Mouse (Mus musculus): Measurements from ENCODE around the gene Ric8b. TPM values are rescaled to one million over a fixed set of nuclear protein-coding genes. Genes with fewer than 3 reads are reported as not detected.

Gene Ric8b
- total RNA-seq, 2 experiments from 2014 or later, result 34.5 to 35.0 TPM

DNA sequence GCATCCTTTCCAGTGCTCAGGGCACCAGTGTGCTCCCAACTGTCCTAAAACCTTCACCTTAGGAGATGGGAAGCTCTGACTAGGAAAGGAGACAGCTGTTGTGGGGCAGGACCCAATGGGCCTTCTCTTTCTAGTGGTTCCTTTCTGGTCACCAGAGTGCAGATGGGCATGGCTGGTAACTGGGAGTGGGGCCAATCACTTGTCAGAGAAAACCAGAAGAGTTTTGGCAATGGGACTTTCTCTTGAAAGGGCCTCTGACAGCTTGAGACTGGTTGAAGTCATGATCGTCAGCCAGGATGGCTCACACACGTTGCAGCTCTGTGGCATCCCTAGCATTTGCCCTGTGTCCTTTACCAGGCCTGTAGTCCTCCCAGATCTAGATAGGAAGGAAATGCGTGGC, 9.4 kb upstream of the Ric8b start:
- DNase-seq, result no peak
- intact Hi-C loops (cut with DNase I; ENCODE audit: low total_unique reads), result no loop called here

- no peak for DNase-seq
- intact Hi-C loops (cut with DNase I; ENCODE audit: low total_unique reads), result no loop called here
These were observed 8.9 kb upstream of the Ric8b start for GRCm38 (mm10) chr10:84908471-84908870.

DNA sequence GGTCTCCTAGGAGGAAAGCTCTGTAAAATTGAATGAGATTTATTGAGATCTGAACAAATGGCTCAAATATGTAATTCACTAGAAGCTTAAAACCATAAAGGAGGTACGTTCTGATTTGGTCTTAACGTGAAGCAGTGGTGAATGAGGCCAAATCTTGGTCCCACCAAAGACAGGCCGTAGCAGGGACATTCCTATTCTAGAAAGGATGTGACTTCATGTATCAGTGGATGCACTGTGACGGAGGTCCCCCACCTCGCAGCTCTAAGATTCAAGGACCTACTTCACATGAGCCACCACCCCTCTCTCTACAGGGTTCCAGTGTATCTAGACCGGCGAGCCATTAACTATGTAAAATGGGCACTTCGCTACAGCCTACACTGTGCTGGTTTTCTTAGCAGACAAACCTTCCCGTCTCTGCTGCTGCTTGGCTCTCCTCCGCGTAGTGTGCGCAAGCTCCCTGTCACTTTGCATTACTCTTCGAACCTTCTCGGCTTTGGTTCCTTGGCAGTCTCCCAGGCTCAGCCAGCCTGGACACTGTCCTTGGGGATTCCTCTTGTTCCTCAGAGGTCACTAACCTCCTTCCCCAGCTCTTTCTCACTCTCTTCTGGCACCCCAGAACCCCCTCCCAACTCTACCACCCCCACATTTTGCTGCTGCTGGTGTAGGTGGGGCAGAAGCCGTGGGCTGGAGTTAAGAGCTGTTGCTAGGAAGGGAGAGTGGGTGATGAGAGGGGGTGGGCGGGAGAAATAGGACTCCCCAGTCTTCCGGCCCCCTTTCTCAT, 8.2 kb upstream of the Ric8b start:
- DNase-seq, result no peak
- intact Hi-C loops (cut with DNase I; ENCODE audit: low total_unique reads), result no loop called here

DNA sequence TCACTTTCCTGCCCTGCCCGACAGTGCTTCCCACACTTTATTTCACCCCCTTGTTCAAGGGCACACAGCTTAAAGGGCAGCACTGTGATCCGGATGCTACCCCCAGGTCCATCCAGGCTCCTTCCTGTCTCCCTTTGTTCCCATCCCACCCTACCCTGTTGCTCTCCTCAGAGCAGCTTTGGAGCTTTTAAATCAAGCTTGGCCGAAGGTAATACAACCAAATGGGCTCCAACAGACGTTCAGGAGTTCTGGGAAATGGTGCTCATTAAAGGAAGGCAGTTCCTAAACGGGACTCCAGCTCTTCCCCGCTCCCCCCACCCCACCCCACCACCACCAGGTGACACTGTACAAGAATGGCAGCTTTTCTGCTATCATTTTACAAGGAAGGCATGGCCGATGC, 7.2 kb upstream of the Ric8b start:
- DNase-seq, result no peak
- intact Hi-C loops (cut with DNase I; ENCODE audit: low total_unique reads), result no loop called here

DNA sequence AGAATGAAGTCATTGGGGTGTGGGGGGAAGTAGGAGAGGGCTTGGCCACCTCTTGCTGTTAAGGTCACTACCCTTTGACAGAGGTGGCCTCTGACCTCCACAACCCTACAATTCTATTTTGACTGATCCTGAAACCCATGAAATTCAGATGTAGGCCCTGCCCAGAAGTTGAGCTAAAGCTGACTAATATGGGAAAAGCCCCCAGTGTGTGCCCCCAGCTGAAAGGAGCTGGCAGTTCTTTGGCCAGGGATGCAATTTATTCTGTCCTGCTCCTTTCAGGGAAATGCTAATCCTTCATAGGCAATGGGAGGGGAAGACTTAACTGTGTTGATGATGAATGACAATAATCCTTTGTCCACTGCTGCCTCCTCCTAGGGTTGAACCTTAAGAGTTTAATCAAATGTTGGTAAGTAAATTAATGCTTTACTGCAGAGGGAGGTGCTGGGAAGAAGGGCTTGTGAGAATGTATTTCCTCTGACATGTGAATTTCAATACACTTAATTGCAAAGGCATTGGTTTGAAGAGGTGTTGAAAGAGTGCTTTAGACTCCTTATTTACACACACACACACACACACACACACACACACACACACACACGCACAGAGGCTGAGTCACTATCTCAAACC, 6.5 kb upstream of the Ric8b start:
- intact Hi-C loops (cut with DNase I; ENCODE audit: low total_unique reads), result no loop called here
- DNase-seq, result no peak

GRCm38 (mm10) chr10:84913148-84913547, 4.3 kb upstream of the Ric8b start:
- intact Hi-C loops (cut with DNase I; ENCODE audit: low total_unique reads), result no loop called here
- DNase-seq, result no peak

DNA sequence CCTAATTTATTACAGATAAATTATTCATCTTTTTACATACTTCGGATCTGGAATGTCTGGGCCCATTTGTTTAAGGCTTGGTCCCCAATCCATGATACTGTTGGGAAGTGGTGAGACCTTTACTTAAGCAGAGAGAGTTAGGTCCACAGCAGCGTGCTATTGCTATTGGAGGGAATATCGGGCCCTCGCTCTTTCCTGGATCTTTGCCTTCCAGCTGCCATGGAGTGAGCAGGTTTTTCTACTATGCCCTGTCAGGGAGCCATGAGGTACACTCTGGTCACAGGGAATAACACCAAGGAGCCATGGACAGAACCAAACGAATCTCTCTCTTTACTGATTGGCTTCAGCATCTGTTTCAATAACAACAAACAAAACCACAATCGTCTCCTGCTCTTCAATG, 1.9 kb upstream of the Ric8b start:
- intact Hi-C loops (cut with DNase I; ENCODE audit: low total_unique reads), result no loop called here
- no peak for DNase-seq

DNA sequence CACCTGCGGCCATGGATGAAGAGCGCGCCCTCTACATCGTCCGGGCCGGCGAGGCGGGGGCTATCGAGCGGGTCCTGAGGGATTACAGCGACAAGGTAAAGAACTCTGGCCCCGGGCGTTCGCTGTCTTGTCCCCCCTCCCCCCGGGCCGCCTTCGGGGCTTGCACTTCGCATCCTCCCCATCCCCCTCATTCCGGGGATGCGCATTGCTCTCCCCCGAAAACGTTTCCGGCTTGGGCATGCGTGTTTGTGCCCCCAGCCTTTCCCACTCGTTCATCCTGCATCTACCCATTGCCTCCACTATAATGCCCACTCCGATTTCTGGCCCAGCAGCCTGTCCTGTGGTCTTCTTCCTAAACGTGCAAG, 297 bp downstream of the Ric8b start:
- intact Hi-C loops (cut with DNase I; ENCODE audit: low total_unique reads), result no loop called here
- no peak for DNase-seq

- intact Hi-C loops (cut with DNase I; ENCODE audit: low total_unique reads), result loop anchor here (10.0 kb wide), 1 partner anchor 118 kb away; no protein-coding TSS in a partner anchor
- DNase-seq, result no peak
These were observed 8.9 kb downstream of the Ric8b start for GRCm38 (mm10) chr10:84926336-84926735.

- intact Hi-C loops (cut with DNase I; ENCODE audit: low total_unique reads), result loop anchor here (10.0 kb wide), 1 partner anchor 118 kb away; no protein-coding TSS in a partner anchor
- DNase-seq, result no peak
These were observed 9.5 kb downstream of the Ric8b start for GRCm38 (mm10) chr10:84926885-84927284.

DNA sequence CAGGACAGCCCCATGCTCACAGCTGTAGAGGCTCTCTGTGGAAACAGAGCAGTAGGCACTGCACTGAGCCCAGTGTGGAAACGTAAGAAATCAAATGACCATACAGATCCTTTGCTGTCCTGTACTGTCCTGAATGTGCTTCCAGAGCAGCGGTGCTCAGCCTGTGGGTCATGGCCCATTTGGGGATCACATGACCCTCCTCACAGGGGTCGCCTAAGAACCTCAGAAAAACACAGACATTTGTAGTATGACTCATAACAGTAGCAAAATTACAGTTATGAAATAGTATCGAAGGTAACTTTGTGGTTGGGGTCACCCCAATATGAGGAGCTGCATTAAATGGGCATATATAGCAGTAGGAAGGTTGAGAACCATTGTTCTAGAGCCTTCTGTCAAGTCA, 11.0 kb downstream of the Ric8b start:
- no peak for DNase-seq
- intact Hi-C loops (cut with DNase I; ENCODE audit: low total_unique reads), result loop anchor here (10.0 kb wide), 1 partner anchor 116 kb away; no protein-coding TSS in a partner anchor

- intact Hi-C loops (cut with DNase I; ENCODE audit: low total_unique reads), result loop anchor here (10.0 kb wide), 1 partner anchor 49 kb away; no protein-coding TSS in a partner anchor
- no peak for DNase-seq
These were observed 18.3 kb downstream of the Ric8b start for GRCm38 (mm10) chr10:84935553-84936209.

DNA sequence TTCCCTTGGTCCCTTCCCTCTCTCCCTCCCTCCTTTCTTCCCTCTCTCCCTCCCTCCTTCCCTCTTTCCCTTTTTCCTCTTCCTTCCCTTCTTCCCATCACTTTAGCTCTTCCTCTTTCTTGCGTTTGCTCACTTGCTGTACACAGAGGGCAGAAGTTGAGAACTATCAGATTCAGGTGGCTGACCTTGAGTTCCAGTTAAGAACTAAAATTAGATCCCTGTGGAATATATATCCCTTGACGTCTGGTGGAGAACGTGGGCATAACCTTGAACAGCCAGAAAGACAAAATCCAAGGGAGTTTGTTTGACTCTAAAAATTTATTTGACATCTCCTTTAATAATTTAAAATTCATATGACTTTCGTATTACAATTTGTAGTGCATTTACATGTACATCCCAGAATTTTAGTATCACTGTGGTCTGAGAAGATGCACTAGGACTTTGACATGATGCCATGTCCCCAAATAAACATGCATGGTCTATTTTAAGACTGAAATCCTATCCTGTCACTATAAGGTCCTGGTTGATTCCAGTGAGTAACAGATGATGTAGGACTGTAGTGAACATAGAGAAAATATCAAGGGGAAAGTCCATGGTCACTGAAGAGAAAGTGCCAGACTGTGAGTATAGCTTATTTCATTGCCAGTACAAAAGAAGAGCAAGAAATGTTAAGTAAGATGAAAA, 19.6 kb downstream of the Ric8b start:
- DNase-seq, result no peak
- intact Hi-C loops (cut with DNase I; ENCODE audit: low total_unique reads), result loop anchor here (10.0 kb wide), 1 partner anchor 48 kb away; no protein-coding TSS in a partner anchor

DNA sequence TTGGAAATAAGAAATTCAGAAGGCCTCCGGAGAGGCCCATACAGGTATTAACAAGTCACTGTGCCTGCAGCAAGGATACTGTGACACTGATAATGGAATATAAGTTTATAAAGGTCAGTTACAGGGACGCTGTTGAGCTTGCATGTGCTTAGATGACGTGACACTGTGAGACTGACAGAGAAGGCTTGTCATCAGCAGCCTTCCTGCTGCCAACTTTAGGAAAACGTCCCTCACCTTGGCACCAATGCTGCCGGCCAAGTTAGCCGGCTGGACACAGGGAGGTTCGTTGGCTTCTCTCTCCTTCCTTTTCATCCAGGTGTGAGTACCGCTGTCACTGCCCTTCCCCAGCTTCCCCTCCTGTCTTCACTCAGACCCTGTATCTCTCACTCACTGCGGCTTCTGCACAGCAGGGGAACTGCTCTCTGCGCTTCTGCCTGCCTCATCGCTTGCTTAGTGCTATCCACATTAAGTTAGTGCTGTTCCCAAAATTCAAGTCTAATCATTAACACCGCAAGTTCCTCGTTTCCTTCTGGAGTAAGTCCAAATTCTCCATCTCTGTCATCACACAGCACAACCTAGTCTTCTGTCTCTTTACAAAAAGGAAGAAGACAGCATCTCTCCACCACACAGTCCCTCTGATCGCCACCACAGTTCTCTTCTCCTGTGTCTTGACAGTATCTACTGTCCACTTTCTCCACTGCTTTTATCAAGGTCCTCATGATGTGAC, 20.8 kb downstream of the Ric8b start:
- DNase-seq, result no peak
- intact Hi-C loops (cut with DNase I; ENCODE audit: low total_unique reads), result loop anchor here (10.0 kb wide), 1 partner anchor 47 kb away; no protein-coding TSS in a partner anchor

- no peak for DNase-seq
- intact Hi-C loops (cut with DNase I; ENCODE audit: low total_unique reads), result loop anchor here (10.0 kb wide), 1 partner anchor 46 kb away; no protein-coding TSS in a partner anchor
These were observed 21.5 kb downstream of the Ric8b start for GRCm38 (mm10) chr10:84938886-84939285.

DNA sequence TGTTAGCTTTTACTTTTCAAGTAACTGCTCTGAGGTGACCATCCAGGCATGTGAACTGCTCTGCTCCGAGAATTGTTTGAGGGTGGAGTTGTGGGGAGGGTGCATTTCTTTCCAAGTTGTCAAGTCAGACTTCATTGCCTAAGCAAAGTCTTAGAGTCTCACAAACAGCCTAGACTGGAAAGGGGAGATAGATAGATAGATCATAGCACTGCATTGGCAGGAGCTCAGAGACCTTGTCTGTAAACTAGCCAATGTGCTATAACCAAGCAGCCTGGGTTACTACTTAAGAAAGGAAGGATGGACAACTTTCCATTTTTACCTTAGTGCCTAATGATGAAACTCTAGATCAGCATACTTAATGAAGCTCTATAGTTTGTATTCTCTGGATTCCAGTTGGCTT, 22.9 kb downstream of the Ric8b start:
- intact Hi-C loops (cut with DNase I; ENCODE audit: low total_unique reads), result no loop called here
- no peak for DNase-seq

- intact Hi-C loops (cut with DNase I; ENCODE audit: low total_unique reads), result no loop called here
- no peak for DNase-seq
These were observed 28.3 kb downstream of the Ric8b start for GRCm38 (mm10) chr10:84945692-84946091.

DNA sequence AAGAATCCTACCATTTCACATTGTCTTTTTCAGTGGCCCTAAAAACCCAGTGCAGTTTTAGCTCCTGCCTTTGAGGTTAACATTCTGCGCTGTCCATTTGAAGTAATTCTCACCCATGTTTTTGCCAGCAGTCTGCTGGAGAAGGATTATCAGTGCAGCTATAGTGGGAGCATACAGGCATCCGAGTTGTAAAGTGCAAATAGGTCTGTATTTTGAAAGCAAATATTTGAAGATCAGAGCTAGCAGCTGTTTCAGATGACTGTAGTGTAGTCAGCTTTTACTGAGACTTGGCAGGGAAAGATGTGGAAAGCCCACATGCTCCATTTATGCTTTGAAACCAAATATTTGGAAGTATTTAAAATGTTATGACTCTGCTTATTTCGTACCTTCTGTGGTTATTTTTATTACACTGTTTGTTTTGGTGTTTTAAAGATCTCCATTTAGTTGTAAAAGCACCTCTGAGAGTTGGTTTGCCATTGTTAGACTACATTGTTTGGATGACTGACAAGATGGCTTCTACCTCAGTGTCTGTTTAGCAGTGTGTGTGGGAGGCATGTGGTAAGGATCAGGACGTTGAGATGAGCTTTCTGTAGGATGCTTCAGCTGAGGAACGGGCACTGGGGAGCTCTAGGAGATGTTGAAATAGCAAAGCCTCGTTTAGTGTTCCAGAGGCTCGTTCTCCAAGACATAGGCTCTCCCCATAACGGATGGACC, 31.7 kb downstream of the Ric8b start:
- no peak for DNase-seq
- intact Hi-C loops (cut with DNase I; ENCODE audit: low total_unique reads), result no loop called here

GRCm38 (mm10) chr10:84949684-84950010, 32.2 kb downstream of the Ric8b start:
- intact Hi-C loops (cut with DNase I; ENCODE audit: low total_unique reads), result no loop called here

More at GRCm38 (mm10) chr10:84949684-84950010, 32.2 kb downstream of the Ric8b start:
- DNase-seq, result no peak

All from gastrocnemius, postnatal 14 days (tissue).